Mouse (Mus musculus) megakaryocyte, embryonic 14.5 days (primary cell): Measurements from ENCODE around the gene Dicer1. TPM values are rescaled to one million over a fixed set of nuclear protein-coding genes. Genes with fewer than 3 reads are reported as not detected.

ENCODE experiments used
- H3K27me3 ChIP-seq: replicated peaks from 2 replicates; pipeline ENCODE3; 2012; ENCODE audit warnings: inconsistent platforms
- H3K36me3 ChIP-seq: replicated peaks from 2 replicates; pipeline ENCODE3; 2012; ENCODE audit warnings: low read length, inconsistent platforms, mixed read lengths
- H3K4me1 ChIP-seq: 2 replicates; pipeline ENCODE4 v1.6.1; 2012; ENCODE audit warnings: inconsistent platforms
- H3K4me3 ChIP-seq: replicated peaks from 2 replicates; pipeline ENCODE3; 2012; ENCODE audit warnings: moderate library complexity, mild to moderate bottlenecking, inconsistent platforms
- H3K9me3 ChIP-seq: 2 replicates; pipeline ENCODE4 v1.6.1; 2012; ENCODE audit warnings: inconsistent platforms
- FLI1 ChIP-seq: IDR thresholded peaks from 2 replicates; pipeline ENCODE4 v1.6.1; 2012; ENCODE audit warnings: low read length, inconsistent platforms, mixed read lengths
- GATA1 ChIP-seq: IDR thresholded peaks from 3 replicates; pipeline ENCODE4 v1.6.1; 2012; ENCODE audit warnings: mixed read lengths, low read length, inconsistent platforms, borderline replicate concordance
- polyA plus RNA-seq: library from polyadenylated mRNA; stranded (reverse); fragments of >175 nt; gene quantifications from 2 replicates; pipeline ENCODE4 v1.2.3, GENCODE M21; 2012; ENCODE audit warnings: low replicate concordance; ENCODE audit not compliant: insufficient read depth

The Dicer1 gene
- polyA plus RNA-seq, 1 experiment: 5.8 TPM

DNA sequence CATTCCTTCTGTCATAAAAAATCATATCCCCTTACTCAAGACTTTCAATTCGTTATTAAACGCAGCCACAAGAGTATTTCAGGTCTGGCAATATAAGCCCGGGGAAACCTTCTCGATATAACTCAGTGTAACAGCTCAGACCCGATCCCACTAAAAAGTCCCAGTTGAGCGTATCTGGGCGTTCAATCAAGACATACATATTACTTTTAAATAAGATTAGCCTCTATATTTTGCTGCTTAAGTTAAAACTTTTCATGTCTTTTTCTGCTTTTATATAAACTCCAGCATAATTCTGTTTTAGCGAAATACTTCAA is 72.0 kb downstream of the Dicer1 start:
- peaks cover 11% of the 10 kb centered on the region for H3K27me3 ChIP-seq
- H3K36me3 ChIP-seq: no peaks in the 10 kb centered on the region
- no peaks in the 10 kb centered on the region for H3K4me1 ChIP-seq
- TF ChIP-seq GATA1 (no peak), FLI1 (no peak)
- no peak overlapping the region for H3K4me3 ChIP-seq
- H3K9me3 ChIP-seq: peaks cover 49% of the 10 kb centered on the region

DNA sequence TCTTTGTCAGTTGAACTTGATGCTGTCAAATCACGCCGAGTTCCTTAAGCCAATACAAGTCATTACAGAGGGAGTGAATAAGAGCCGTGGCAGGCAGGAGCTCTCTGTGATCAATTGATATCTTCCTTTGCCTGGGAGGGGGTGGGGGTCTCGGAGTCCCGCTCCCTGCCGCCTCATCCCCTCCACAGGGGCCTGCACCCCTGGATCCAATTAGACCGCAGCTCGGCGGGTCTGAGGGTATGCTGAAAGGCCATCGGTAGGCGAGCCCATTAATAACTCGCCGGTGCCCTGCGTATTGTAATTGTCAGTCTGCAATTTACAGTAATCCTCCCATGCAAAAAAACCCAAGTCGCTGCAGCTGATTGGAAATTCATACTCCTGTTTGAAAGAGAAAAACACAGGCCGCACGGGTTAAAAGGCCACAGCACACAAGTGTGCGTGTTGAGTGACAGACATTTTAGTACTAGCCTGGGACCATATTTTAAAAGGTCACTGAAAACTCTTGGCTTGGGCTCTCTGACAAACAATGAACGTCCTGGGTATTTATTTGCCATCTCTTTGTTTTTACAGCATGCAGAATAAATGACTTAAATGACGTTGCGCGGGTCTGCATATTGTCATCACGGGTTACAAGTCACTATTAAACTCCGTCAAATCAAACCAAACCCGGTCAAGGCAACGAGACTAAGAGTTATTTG is 72.5 kb downstream of the Dicer1 start:
- Histone ChIP-seq H3K4me1 (no peaks in the 10 kb centered on the region), H3K27me3 (peaks cover 10% of the 10 kb centered on the region), H3K9me3 (peaks cover 45% of the 10 kb centered on the region), H3K4me3 (no peak overlapping the region), H3K36me3 (no peaks in the 10 kb centered on the region)
- no peak for TF ChIP-seq GATA1
- no peak for TF ChIP-seq FLI1

DNA sequence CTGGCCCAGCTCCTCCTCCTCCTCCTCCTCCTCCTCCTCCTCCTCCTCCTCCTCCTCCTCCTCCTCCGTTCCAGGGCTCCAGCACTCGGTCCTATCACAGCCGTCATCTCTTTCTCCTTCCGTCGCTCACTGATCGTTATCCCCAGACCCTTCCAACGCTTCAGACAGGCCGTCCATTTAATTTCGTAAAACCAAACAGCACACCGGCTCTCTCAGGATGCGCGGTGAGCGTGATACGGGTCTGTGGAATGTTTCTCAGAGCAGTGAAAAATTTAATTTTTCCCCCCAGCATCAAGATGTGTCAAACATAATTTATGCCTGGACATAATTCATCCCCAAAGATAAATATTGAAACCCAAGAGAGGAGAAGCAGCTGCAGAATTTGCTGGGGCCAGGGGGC is 73.3 kb downstream of the Dicer1 start:
- TF ChIP-seq GATA1 (no peak), FLI1 (no peak)
- peaks cover 37% of the 10 kb centered on the region for H3K9me3 ChIP-seq
- H3K36me3 ChIP-seq: no peaks in the 10 kb centered on the region
- no peaks in the 10 kb centered on the region for H3K4me1 ChIP-seq
- peaks cover 12% of the 10 kb centered on the region for H3K27me3 ChIP-seq
- H3K4me3 ChIP-seq: no peak overlapping the region

DNA sequence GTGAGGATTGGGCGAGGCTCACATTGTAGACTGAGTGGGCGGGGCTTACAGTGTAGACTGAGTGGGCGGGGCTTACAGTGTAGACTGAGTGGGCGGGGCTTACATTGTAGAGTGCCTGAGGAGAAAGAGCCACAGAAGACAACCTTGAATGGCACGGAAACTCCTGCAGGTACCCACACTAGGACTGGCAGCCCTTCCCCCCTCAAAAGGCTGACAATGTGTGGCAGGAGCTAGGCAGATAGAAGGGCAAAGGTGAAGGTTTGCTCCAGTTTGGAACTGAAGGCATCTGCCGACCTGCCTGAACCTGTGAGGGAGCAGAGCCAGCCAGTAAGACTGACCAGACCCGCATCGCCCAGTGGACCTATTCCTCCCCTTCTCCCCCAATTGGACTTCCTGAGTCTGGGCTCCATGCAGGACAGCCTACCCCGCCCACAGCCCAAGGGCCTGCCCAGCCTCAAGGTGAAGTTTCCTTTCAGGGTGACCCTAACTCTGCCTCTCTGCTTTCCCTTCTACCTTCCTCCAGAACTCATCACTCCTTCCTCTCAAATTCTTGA is 74.3 kb downstream of the Dicer1 start:
- Histone ChIP-seq H3K4me1 (no peaks in the 10 kb centered on the region), H3K4me3 (no peak overlapping the region), H3K36me3 (no peaks in the 10 kb centered on the region), H3K9me3 (peaks cover 29% of the 10 kb centered on the region), H3K27me3 (peaks cover 12% of the 10 kb centered on the region)
- no peak for TF ChIP-seq GATA1
- no peak for TF ChIP-seq FLI1

DNA sequence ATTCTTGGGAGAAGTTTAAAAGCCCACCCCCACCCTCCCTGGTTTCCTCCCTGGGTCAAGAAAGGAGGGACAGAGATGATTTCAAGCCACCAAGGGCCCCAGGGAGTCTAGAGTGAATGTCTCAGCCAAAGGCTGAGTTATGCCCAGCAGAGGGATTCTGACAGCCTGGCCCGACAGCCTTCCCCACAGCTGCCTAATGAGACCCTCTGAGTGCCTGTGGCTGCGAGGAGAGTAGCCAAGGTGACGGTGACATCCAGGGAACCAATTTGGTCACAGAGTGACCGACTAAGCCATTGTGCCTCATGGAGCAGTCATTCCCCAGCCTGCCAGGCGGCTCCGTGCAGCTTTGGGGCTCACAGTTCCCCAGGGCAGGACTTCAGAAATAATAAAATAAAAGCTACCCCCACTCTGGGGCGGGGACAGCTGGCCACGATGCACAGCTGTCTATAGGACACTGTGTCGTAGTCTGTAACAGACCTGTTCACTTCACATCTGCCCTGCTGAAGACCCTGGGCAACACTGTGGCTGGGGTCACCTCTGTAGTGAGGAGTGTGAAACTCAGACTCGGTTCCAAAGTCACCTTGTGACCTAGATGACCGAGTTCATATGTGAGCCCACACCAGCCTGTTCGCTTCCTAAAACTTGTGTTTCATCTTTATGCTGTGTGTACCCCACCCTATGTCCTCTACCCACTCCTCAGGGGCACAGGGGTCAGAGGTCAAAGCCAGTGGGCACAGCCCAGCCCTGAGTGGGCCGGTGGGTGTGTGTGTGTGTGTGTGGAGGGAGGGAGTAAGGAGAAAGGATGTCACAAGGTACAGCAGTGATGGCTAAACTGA is 75.0 kb downstream of the Dicer1 start:
- Histone ChIP-seq H3K9me3 (peaks cover 22% of the 10 kb centered on the region), H3K4me3 (no peak overlapping the region), H3K27me3 (peaks cover 11% of the 10 kb centered on the region), H3K4me1 (no peaks in the 10 kb centered on the region), H3K36me3 (no peaks in the 10 kb centered on the region)
- no peak for TF ChIP-seq FLI1
- TF ChIP-seq GATA1: no peak

DNA sequence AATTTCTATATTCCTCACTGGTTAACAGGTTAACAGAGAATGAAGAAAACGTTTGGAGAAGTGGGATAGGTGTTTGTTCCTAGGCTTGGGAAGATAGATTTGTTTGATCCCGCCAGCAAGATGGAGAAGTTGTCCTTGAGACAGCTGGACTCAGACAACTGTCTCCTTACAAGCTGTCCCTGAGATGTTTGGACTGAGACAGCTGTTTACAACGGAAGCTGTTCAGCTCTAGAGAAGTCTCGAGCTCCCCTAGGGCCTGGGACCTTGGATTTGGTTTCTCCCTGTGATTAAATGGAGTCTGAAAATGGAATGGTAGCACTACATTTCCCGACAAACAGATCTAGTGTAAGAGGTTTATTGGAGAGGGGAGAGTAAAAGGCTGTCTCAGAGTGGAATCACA is 78.8 kb downstream of the Dicer1 start:
- TF ChIP-seq FLI1 (no peak), GATA1 (no peak)
- Histone ChIP-seq H3K36me3 (no peaks in the 10 kb centered on the region), H3K4me1 (no peaks in the 10 kb centered on the region)

DNA sequence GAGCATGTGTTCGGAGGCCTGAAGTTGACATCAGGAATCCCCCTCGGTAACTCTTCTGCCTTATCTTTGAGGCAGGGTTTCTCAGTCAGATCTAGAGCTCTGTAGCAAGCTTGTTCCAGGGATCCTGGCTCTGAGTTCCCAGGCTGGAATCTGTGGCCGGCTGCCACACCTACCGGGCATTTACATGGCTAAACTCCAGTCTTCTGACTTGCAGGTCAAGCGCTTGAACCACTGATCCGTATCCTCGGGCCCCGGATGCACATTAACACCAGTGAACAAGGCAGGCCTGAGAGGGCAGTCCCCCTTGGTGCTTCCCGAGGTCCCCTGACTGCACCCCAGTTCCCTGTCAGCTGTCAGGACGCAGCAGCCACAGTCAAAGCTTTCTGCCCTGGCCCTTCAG is 79.3 kb downstream of the Dicer1 start:
- no peak overlapping the region for H3K4me3 ChIP-seq
- peaks cover 21% of the 10 kb centered on the region for H3K9me3 ChIP-seq
- no peak for TF ChIP-seq FLI1
- no peaks in the 10 kb centered on the region for H3K4me1 ChIP-seq
- H3K27me3 ChIP-seq: peaks cover 22% of the 10 kb centered on the region
- H3K36me3 ChIP-seq: no peaks in the 10 kb centered on the region

More for the DNA sequence above, 78.8 kb downstream of the Dicer1 start:
- Histone ChIP-seq H3K27me3 (peaks cover 21% of the 10 kb centered on the region), H3K9me3 (peaks cover 24% of the 10 kb centered on the region), H3K4me3 (no peak overlapping the region)

DNA sequence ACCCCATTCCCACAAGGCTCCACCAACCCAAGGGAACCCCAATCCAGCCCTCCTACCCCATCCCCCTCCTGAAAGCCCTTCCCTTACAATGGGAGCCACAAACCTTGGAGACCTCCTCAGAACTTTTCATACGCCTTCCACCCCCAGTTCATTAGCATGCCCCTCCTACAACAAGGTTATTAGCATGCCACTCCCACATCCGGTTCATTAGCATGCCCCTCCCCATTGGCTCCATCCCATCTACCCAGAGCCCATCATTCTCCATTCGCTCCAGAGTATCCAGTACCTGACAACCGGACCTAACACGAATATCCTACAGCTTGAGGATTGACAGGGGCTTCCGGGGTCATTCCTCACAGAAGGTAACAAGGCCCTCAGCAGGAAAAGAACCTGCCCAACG is 83.9 kb downstream of the Dicer1 start:
- TF ChIP-seq GATA1 (no peak), FLI1 (no peak)
- no peak overlapping the region for H3K4me3 ChIP-seq
- no peaks in the 10 kb centered on the region for H3K4me1 ChIP-seq
- peaks cover 13% of the 10 kb centered on the region; the same call in 1 of the 2 replicates for H3K9me3 ChIP-seq
- H3K36me3 ChIP-seq: no peaks in the 10 kb centered on the region
- peaks cover 28% of the 10 kb centered on the region for H3K27me3 ChIP-seq

DNA sequence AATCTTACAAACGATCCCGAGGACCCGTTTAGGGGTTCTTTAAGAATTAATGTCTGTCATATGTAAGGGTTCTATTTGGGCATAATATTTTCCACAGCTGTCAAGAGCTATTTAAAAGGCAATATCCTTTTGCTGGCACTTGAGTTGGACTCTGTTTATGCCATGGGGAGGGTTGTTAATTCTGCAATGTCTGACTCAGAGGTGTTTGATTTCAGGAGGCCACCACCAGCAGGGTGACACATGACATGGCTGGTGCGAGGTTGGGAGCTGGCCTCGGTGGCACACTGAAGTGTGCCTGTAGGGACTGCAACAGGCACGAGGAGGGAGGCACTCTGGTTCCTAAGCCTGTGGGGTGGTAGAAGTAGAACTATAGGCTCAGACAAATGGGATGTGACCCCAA is 85.8 kb downstream of the Dicer1 start:
- peaks cover 18% of the 10 kb centered on the region; the same call in 1 of the 2 replicates for H3K9me3 ChIP-seq

DNA sequence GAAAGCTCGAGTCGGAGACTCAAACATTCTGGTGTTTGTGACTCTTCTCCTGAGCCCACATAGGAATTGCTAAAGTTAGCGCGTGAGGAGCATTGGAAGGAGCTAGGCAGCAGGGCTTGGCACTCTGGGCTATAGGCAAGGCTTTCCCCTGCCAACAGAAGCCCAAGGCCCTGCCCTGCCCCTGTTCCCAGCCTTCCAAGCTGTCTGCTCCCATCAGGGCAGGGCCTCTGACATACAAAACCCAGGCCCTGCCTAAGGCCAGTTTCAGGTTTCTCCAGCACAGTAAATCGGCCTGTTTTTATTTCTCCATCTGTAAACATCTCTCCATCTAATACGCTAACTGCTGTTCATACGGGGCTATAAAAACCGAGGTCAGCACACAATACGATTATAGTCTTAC is 86.2 kb downstream of the Dicer1 start:
- Histone ChIP-seq H3K36me3 (no peaks in the 10 kb centered on the region), H3K4me3 (no peak overlapping the region), H3K27me3 (peaks cover 21% of the 10 kb centered on the region), H3K4me1 (no peaks in the 10 kb centered on the region), H3K9me3 (peaks cover 22% of the 10 kb centered on the region; the same call in 1 of the 2 replicates)
- TF ChIP-seq FLI1: no peak
- no peak for TF ChIP-seq GATA1

More for the DNA sequence above, 85.8 kb downstream of the Dicer1 start:
- Histone ChIP-seq H3K4me1 (no peaks in the 10 kb centered on the region), H3K4me3 (no peak overlapping the region), H3K27me3 (peaks cover 23% of the 10 kb centered on the region), H3K36me3 (no peaks in the 10 kb centered on the region)
- TF ChIP-seq GATA1: no peak
- no peak for TF ChIP-seq FLI1
